Mouse (Mus musculus) testis, postnatal 10 days (tissue): ENCODE results near the gene Srrd.

Source experiments
- DNase-seq: peaks from one replicate; pipeline ENCODE4 v3.0.0; 2021; ENCODE audit warnings: low spot score

The Srrd gene

DNA sequence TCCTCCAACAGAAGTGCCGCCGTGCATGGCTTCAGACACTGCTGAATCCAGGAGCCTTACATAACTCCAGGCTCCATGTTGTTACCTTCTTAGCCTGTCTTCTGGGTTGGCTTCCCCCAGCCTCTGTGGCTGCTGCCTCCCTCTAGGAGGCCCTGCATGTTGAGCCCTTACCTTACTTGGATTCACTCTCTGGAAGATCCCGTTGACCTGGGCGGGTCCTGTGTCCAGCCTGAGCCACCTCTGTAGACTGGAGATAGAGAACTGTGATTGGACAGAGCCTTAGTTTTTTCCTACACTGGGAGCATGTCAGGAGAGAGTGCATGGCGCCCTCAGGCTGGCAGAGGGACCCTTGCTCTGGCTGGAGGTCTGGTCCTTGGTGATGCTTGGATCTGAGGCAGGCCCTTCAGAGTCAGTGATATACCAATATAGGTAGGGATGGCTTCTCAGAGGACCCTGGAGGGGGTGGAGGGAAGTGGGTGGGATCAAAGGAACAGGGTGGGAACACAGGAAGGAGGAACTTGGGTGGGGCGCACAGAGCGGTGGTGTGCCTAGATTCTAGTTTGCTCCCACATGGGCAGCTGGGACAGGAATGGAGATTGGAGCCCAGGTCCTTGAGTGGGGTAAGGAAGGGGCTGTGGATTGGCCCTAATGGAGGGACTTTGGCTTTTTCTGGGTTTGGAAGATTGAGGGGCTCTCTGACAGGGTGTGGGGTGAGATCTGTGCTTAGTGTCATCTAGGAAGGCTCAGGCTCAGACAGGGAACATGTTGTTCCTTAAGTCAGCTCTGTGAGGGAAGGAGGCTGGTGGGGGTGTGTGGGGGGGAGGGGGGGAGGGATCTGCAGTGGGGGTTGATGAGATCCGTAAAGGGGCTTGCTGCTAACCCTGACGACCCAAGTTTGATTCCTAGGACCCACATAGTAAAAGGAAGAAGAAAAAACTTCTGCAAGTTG, 54.4 kb downstream of the Srrd start:
- no peak for DNase-seq

GRCm38 (mm10) chr5:112287652-112288051, 55.2 kb downstream of the Srrd start:
- no peak for DNase-seq
